Mouse (Mus musculus): ENCODE data around the gene Ulk4.

DNA sequence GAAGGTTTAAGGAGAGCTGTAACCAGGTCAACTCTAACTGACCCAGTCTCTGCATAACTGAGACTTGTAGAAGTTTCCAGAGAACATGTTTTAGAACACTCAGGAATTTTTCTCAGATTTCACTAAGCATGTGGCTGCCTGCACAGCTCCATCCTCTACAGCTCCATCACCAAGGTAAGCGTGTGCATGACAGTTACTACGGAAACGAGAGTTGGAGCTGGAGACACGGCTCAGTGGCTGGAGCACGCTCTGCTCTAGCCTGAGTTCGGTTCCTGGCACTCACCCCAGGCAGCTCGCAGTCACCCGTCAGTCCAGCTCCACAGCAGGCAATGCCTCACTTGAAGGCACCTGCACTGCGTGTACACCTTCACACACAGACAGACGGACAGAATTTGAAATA lies 175.5 kb downstream of the Ulk4 start:
- TF ChIP-seq CTCF (IDR thresholded peaks at IDR 0.05; ENCODE audit: insufficient read depth, low read length) (no peak), POLR2A (IDR thresholded peaks at IDR 0.05; ENCODE audit: borderline replicate concordance, extremely low read depth, low read depth, low read length) (no peak)

All from lung, adult 2 months (tissue).